Mouse (Mus musculus) heart, adult 8-10 months (tissue): ENCODE measurements around the gene Slc22a2. TPM values are rescaled to one million over a fixed set of nuclear protein-coding genes. Genes with fewer than 3 reads are reported as not detected.
"Not testable (repeated sequence)": the region's sequence is repeated elsewhere in the genome, so short reads cannot be mapped to it uniquely, and the experiment has no call there.

ENCODE experiments used
- DNase-seq: peaks from one replicate; pipeline ENCODE4 v3.0.0; 2022; ENCODE audit warnings: low spot score
- total RNA-seq, 4 experiments: library from RNA; stranded (reverse); gene quantifications; 2 replicates each; pipeline ENCODE4 v1.2.4; 2022

The Slc22a2 gene
- total RNA-seq, 4 experiments from 2014 or later, result not detected

DNA sequence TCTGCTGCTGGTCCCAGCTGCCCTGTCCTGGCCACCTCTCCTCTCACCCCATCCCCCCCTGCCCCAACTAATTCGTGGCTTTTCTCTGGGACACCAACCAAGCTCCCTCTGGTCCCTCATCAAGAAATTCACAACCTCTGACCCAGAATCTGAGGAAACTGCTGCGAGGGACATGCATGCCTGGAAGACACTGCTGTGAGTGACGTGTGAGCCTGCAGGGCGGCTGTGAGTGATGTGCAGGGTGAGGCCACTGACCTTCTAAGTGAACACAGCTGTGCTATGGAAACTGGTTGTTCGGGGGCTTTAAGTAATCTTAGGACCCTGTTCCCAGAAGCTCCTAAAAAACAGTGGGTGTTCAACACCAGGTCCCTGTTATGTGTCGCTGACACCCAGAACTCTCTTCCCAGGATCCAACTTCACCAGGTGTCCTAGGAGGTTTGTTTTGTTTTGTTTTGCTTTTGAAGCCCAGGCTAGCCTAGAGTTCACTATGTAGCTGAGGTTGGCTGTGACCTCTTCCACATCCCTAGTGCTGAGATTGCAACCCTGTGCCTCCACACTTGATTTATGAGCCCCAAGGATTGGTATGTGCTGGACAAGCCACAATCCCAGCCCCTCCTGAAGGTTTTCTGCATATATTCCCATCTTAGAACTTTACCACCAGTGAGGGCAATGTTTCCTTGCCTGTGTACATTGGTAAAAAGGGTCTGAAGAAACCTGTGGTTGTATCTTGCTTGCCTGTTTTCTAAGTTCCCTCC is 47.2 kb downstream of the Slc22a2 start:
- no peak for DNase-seq

DNA sequence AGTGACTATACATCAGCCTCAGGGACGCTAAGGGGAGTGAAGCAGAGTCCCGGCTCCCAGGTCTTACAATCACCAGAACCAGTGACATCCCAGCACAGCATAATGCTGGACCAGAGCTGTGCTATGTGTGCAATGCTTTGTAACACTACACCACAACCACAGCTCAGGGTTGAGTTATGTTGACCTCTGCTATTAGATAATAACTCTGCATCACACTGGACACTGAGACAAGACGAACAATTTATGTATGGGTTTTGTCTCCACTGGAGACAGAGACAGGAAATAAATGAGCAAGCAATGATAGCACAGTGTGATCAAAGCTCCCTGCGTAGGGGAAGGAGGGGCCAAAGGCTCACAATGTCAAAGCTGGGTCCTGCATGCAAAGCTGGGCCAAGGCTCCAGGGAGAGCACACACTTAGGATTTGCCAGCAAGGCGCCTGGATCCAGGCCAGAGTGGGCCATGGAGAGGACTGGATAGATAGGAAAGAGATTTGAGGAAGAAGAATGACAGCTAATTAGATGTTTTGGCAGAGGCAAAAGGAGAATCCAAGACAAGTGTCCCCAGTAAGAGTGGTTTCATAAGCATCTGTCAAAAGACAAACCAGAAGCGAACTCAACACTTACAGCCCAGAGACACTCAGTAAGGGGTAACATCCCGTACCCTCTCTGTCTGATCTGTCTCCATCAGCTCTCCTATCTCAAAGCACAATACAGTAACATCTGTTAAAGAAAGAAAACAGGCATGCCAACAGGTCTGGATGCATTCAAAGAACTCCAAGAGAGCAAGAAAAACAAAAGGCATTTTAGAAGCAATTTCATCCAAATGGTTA is 48.1 kb downstream of the Slc22a2 start:
- DNase-seq, result no peak

DNA sequence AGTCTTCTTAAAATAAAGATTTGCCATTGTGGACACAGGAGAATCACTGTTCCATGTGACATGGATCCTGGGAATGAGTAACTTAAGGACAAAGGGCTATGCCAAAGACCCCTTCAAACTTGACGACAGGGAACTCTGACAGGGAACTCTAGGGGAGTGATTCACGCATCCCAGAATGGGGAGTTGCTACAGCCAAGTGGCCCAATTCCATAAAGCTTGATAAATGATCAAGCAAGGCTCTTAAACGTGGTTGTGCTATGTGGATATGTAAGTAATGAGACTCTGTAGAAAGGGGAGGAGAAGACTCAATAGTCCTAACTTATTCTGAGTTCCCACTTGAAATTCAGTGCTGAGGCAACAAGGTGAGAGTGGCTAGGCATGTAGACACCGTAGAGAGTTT is 50.9 kb downstream of the Slc22a2 start:
- DNase-seq, result no peak

DNA sequence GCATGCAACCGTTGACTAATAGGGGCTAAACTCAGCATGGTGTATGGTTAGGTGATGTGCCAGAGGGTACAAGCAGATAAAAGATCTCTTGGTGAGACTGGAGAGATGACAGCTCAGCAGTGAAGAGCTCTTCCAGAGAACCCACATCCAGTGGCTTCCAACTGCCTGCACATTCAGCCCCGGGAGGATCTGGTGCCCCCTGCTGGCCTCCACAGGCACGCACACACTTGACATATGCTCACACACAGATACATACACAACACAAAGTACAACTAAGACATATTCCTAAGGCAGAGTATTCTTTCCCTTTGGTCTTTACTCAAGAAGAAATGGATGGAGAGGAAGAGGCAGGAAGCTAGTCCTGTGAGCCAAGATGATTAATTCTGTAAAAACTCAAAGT is 55.7 kb downstream of the Slc22a2 start:
- DNase-seq, result no peak

DNA sequence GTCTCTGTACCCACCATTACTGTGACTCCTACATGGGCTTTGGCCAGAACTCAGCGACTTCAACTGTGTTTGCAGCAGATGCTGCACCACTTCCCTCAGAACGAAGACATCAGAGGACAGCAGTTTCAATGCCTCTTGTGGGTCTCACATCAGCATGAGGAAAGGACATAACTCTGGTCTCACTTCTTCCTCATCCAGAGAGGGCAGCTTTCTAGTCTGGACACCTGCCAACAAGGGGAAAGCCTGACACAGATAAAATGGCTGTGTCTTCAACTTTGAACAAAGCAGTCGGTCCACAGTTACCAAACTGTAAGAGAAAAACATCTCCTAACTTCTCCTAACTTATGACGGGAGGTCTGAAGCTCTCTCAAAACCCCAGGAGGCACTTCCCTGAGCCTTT is 57.2 kb downstream of the Slc22a2 start:
- DNase-seq, result no peak

DNA sequence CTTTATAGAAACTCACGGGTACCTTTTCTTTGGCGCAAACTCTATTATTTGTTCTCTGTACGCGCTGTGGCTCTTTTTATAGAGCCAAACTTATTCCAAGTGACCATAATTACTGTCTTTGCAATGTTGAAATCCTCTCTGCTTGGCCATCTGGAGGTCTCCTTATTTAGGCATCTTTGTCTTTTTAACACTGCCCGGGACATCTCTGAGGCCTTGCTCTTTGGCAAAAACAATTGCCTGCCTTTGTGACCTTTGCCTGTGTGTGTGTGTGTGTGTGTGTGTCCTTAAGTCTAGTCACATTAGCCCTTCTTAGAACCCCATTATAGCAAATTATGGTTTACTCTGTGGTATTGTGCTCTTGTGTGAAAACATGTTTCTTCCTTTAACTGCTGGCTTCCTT is 61.5 kb downstream of the Slc22a2 start:
- no peak for DNase-seq

DNA sequence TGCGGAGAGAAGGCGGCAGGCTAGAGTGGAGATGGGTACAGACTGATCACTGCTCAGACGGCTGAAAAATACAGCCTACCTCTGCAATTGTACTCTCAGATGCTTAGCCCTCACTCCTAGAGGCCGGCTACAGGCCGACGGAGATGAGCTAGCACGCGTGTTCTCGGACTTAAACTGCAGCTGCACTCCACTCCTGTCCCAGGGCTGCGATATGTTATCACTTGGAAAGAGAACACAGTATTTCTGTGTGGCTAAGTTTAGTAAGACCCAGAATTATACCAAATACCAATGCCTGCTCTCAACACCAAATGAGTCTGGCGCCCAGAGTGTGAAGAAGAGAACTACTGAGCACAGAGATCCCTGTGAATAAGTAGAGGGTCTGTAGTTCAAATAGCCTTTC is 68.7 kb downstream of the Slc22a2 start:
- peak; percentile 31 for DNase-seq

DNA sequence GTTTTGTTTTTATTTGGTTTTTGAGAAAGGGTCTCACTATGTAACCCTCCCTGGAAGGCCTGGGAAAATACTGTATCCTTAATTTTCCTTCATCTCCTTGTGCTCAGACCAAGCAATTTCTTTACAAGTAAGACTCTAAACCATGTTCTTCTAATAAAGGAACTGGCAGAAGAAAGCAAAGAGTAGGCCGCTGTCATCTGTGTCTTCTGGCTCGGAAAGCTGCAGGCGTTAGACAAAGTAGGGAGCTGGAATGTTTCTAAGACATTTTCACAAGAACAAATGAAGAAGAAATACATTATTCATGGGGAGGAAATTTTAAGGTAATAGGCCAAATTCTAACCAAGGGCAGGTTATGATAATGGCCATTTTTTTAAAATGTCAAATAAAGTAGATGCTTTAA is 70.1 kb downstream of the Slc22a2 start:
- DNase-seq, result no peak

DNA sequence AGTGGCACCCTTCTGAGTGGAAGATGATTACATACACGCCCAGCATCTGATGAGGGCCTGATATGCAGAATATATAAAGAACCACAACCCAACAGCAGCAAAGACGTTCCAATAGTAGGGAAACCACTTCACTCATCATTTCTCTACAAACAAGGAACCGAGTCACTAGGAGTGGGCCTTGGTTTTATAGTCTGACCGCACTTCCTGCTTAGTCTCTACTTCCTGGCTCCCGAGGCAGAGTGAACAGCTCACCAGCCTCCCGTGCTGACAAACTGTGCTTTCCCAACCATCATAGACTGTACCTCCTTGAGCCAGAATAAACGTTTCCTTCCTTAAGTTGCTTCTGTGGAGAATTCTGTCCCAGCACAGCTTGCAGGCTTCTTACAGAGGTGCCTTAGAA is 71.9 kb downstream of the Slc22a2 start:
- DNase-seq, result no peak

DNA sequence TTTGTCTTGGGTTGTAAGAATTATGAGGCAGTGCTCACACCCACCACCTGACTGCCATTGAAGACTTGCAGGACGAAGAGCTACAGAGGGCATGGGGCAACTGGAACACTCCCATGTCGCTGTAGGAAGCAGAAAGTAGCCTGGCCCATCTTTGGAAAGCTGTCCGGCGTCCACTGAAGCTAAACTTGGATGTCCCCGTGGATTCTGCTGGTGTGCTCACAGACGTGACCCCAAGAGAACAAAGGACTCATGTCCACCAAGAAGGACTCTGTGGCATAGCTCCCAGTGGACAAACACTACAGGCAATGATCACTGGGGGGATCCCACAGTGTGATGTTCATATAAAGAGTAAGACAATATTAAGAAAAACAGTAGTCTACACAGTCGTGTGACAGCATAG is 74.9 kb downstream of the Slc22a2 start:
- no peak for DNase-seq

DNA sequence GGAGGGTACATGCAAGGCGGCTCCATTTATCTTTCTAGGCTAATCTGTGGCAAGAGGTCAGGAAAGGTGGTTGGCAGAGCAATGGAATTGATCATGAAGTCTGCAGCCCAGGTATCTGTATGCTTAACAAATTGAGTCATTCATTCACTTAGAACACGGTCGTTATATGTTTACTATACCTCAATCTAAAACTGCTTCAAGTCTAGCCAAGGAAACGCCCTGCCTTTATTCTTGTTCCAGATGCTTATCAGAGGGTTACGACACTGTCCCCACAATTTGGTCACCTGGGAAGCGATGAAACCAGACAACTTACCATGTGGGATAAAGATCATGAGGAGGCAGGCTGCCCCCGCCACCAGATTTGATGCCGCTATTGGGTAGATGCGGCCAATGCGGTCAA is 75.3 kb downstream of the Slc22a2 start:
- DNase-seq, result no peak

DNA sequence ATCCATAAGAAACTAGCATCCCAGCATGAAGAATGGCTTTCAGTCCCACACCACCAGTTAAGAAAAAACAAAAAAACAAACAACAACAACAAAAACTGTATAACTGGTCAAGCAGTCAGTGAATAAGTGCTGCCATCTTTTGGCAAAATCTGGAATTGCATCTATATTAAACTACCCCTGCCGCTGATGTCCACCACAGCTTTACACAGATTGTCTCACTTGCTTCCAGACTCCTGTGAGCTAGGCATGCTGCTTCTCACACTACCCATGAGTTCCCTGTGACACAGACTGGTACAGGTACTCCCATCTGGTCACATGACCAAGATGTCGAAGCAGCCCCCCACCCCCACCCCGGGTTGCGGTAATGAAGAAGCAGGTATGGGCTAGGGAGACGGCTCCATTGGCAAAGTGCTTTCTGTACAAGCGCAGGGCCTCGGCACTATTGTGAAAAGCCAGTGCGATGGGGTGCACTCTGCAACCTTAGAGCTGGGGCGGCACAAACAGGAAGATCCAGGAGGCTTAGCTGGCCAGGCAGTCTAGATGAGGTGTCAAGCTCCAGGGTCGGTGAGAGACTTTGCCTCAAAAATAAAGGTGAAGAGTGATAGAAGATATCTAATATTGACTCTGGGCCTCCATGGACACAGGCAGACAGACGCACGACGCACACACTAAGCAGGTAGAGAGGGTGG is 76.8 kb downstream of the Slc22a2 start:
- DNase-seq, result peak; percentile 67

DNA sequence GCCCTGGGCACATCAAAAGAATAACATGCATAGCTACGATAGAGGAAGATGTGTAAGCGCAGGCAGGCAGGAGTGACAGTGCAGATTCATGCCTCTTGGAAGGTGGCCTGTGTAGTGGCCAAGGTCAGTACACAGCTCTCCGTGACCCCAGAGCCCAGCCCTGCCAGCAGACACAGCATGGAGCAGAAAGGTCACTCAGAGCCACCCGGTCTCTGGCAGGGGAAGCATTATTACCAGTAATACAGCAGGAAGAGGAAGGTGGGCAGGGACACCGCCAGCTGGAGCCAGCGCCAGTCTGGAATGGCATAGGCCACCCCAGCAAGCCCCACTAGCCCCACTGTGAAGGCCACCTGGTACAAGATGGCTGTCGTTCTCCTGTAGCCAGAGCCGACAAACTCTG is 80.2 kb downstream of the Slc22a2 start:
- no peak for DNase-seq

DNA sequence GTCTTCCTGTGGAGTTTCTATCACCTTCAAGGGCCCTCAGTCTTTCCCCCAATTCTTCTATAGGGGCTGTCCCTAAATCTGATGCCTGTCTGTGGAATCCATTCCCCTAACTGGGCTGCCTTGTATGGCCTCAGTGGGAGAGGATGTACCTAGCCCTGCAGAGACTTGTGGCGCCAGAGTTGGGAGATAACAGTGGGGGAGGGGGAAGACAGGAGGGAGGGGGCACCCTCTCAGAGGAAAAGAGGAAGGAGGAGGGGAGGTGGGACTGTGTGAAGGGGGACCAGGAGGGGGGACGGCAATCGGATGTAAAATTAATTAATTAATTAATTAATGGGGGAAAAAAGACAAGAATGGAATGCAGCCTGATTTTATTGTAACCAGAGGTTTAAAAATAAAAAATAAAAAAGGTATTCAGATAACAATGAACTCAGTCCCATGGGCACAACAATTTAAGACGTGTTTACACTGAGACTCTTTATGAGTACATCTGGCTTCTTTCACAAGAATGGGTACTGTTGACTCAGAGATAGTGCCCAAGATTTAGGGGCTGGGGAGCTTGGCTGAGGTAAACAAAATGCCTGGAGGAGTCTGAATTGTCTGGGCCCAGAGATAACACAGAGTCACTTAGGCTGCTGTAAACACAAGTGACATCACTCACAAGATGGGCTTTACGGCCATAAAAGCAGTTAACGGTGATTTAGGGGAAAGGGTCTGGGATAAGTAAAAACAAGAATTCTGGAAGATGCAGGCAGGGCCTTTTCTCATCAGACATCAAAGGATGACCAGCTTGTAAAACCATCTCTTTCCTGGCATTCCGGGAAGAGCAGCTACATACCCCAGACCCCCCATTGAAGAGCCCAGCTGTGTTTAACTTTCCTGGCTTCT is 84.8 kb downstream of the Slc22a2 start:
- no peak for DNase-seq

DNA sequence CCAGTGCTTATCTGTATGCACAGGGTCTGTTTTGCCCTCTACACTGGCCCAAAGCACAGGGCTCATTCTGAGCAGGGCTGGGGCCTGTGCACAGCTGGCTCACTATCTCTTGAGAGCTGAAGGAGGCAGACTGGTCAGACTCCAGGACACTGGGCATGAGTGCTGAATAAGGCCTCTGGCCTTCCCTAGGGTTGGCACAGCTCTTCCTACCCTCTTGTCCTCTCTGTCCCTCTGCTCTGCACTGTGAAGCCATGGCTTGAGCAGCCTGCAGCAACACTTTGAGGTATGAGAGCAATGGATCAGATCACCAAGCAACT is 85.4 kb downstream of the Slc22a2 start:
- DNase-seq, result no peak

DNA sequence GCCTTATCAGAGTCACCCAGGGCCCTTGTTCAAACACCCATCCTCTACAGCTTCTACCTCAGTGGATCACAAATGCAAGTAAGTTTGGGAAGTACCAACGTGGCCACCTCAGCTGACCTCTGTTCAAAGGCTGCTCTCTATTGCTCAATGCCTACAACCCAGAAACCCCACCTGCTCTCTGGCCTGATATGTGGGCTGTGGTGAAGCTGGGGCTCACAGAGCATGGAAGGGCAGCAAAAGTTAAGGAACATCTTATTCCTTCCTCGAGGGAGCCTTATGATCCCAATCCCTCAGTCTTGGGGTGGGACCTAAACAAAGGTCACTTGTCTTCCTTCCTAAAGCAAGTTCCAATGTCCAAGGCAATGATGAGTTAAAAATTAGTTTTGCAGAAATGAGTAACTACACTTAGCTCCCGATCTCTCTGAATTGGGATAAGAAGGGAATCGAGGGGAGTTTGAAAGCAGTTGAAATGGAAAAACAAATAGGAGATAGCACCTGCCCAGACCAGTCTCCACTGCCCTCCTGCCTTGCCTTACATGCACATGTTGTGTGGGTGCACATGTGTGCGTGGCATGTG is 87.2 kb downstream of the Slc22a2 start:
- DNase-seq, result no peak

DNA sequence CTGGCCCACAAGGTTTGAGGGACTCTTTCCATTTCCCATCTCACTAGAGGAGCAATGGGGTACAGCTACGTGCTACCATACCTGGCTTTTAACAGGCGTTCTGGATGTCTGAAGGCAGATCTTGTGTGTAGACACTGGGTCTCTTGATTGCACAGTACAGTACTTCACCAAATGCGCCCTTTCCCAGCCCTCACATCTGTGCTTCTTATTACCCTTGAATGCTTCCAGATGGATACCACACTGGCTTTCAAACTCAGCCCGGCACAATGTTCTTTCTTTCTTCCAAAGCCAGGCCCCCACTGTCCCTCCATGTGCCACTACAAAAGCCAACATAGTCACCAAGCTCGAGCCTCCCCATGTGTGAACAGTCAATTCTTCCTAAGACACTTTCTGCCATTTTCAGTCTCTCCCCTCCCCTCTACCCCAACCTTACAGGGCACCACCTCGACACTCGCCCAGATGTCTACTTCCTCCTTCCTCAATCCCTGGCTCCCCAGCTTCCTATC is 88.4 kb downstream of the Slc22a2 start:
- no peak for DNase-seq

DNA sequence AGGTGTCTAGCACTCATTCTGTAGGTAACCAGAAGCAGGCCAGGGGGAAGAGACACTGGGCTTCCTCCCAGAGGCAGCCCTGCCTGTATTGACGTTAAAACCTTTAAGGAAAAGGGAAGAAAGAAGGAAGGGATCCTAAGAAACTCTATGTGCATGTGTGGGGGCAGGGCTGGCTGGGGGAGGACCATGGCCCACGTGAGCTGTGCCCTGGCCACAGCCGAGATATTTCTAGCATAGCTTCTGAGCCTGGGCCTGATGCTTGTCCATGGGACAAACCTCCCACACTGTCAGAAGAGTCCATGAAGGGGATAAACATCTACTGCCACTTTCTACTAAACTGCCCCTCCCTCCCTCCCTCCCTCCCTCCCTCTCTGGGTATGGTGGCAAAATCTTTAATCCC is 89.9 kb downstream of the Slc22a2 start:
- no peak for DNase-seq

DNA sequence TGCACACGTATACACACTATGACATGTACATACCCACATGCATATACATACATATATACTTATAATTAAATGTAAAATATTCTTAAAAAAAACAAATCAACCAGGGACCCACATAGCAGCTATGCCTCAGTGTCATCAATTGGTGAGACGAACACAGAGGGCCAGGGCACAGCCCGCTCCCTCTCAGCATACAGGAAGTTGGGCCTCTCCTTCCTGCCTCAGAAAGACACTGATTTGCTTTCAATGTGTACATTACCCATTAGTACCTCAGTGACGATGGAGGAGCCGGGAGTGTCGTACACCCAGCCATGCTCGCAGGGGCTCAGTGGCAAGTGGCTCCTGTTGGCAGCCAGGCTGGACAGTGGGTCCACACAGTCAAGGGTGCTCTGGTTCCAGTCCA is 91.0 kb downstream of the Slc22a2 start:
- not testable (repeated sequence) for DNase-seq

DNA sequence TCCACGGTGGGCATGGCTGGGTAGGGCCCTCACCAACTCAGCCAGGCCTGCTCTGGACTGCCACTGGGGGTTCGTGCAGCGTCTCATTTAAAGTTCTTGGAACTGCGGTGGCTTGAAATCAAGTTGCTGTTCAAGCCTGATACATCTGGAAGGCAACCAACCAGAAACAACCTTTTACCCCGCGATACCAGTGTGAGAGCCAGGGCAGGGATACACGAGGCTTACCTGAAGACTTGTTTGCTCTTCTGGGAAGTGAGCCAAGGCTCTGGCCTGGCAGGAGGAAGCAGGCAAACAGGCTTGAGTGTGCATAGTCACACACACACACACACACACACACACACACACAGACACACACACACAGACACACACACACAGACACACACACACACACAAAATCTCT is 91.7 kb downstream of the Slc22a2 start, which contains the start of gene Slc22a1:
Gene Slc22a1, minus strand, starts transcription at position 184 of the 400 bp plus-strand sequence.
- no peak for DNase-seq

DNA sequence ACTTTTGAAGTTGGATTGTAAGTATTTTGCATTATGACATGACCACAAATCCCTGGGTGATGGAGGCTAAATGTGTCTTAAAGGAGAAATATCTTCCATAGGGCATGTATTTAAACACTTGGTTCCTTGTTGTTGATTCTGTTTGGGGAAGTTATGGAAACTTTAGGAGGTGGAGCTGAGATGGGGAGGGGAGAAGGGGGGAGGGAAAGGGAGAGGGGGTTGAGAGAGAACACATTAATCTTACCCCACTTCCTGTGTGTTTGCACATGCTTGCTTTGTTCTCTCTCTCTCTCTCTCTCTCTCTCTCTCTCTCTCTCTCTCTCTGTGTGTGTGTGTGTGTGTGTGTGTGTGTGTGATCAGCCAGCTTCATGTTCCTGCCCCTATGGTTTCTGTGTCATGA is 93.2 kb downstream of the Slc22a2 start:
- DNase-seq, result no peak
